Mouse (Mus musculus) left cerebral cortex, postnatal 25 days (tissue): ENCODE results near the gene Efna5. TPM values are rescaled to one million over a fixed set of nuclear protein-coding genes. Genes with fewer than 3 reads are reported as not detected.

Experiments used
- DNase-seq, 2 experiments: peaks; one replicate each; pipeline ENCODE4 v3.0.0; 2022; ENCODE audit warnings: low spot score in 2 of 2, mixed read lengths in 1 of 2
- intact Hi-C: fragments of 180-260 bp; cut with DNase I; formaldehyde crosslinking; loops from one replicate; pipeline ENCODE4 v1.15.1; 2025
- total RNA-seq, 2 experiments: library from RNA; stranded (reverse); gene quantifications; 2 replicates each; pipeline ENCODE4 v1.2.3; 2021

The Efna5 gene
- 10 to 100 TPM; 32.8 to 41.5 TPM for total RNA-seq

DNA sequence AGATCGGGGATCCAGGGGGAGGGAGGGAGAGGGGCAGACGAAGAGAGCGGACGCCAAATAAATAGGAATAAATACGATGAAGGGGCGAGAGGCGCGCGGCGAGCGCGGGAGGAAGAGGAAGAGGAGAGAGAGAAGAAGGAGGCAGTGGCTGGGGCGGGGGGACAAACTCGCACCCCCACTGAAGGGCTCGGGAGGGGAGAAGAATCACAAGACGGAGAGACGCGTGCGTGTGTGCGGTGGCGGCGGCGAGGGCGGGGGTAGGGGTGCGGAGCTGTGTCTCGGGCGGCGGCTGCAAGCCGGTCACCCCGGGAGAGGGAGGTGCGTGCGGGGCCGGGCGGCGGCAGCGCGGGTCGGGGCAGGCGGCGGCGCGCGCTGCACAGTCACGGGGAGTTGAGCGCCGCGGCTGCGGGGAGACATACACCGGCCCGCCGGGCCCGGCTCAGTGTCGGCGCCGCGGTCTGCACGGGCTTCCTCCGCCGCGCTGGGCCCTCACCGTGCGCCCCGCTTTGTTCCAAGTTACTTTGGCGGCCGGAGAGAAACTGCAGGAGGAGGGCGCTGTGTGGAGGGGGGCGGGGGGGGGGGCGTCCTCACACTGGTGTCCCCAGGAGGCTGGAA, at the start of gene Efna5:
Efna5 (minus strand) TSS at position 142 of the 615 bp plus-strand sequence.
- intact Hi-C loops, result loop anchor here (5.0 to 10.0 kb wide), 5 partner anchors 131 to 406 kb away; no protein-coding TSS in a partner anchor

DNA sequence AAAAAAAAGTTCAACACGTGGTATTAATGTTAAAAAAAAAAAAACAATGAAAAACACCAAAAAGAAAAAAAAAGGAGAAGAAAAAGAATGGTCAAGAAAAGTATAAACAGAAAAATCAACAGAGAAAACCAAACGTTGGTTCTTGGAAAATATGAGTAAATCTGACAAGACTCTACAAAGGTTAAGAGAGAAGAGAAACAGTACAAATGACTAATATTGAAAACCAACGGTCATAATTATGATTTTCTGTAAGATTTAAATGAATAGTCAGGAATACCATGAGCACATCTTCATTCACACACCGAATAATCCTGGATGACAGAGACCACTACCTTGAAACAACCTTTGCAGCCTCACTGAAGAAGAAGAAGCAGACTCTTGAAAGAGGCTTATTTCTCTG, 34.2 kb upstream of the Efna5 start:
- no peak for DNase-seq
- intact Hi-C loops, result no loop called here

More for the DNA sequence above, at the start of gene Efna5:
- peak; percentile 48 to 64 for DNase-seq

DNA sequence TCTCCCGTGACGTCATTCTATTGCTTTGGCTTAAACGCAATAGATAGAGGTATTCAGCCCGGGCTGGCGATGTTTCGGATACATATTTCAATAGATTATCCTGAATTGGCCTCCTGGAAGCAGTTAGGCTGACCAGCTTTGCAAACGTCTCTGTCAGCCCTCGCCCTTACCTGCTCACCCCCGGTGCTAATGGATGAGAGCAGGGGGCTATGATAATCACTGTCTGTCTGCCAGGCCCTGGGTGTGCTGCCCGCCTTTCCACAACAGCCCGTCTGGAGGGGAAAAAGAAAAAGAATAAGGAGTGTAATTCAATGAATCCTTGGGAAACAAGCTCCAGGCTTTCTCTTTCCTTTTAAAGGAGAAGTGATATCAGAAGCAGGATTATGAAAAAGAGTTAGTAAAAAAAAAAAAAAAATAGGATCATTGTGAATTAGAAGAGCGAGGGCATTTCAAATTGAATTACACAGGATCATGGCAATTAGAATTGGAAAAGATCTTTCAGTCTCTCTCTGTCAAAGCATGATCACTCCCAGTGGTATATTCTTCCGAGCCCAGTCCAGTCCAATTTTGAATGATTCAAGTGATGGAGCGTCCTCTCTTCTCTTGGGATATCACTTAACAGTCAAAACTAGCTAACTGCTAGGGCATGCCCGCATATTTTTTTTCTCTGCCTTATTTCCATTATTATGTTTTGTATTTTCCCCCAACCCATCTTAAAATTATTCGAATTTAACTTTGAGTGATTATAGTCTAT, 24.8 kb upstream of the Efna5 start:
- intact Hi-C loops, result no loop called here
- DNase-seq, result no peak

DNA sequence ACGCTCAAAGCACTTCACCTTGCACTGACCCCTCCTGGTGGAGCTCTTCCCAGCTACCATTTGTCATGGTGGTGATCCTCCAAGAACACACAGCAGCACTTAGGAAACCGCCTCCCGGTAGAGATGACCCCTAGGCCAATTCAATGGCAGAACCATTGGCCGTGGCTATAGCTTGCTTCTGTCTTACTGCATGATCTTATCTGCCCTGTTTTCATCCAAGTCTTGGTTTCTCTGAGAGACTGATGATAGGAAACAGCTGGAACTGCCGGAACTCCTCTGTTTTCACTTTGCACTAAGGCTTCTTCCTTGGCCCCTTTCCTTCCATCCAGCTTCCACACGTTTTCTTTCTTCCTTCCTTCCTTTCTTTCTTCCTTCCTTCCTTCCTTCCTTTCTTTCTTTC, 17.9 kb upstream of the Efna5 start:
- intact Hi-C loops, result no loop called here
- no peak for DNase-seq

DNA sequence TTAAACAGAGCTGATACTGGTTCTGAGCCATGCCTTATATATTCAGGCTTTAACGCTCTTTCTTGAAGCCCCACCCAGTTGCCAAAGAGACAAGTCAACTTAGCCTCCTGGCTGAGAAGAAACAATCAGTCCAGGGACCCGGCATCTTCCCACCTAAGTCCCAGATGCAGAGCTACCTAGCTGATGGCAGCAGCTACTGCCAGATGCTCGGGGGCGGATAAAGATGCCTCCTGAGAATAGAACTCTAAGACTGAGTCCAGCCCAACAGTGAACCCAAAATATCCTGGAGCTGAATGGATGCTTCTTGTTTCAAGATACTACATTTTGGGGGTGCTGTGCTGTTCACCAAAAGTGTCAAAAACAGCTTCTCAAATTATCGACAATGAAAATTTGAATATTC, 8.9 kb upstream of the Efna5 start:
- DNase-seq, result peak in 1 of 2 experiments; percentile 74
- intact Hi-C loops, result loop anchor here (10.0 kb wide), 2 partner anchors 295 to 415 kb away; no protein-coding TSS in a partner anchor

DNA sequence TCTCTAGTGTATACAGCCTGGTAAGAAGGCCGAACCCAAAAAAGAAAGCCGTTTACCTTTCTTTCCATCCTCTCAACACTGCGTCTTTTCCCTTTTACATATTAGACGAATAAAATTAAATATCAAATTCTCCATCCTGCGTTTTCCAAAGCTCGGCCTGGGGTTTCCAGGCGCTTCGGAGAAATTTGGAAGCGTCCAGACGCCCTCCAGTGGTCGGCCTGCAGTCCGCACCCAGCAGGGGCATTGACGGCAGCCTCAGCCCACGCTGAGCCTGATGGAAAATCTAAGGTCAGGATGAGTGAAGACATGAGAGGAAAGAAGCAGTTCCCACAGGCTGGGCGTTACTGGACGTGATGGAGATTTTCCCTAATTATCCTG, 3.0 kb upstream of the Efna5 start:
- DNase-seq, result peak; percentile 80 to 85
- intact Hi-C loops, result loop anchor here (5.0 to 10.0 kb wide), 5 partner anchors 128 to 409 kb away; no protein-coding TSS in a partner anchor

DNA sequence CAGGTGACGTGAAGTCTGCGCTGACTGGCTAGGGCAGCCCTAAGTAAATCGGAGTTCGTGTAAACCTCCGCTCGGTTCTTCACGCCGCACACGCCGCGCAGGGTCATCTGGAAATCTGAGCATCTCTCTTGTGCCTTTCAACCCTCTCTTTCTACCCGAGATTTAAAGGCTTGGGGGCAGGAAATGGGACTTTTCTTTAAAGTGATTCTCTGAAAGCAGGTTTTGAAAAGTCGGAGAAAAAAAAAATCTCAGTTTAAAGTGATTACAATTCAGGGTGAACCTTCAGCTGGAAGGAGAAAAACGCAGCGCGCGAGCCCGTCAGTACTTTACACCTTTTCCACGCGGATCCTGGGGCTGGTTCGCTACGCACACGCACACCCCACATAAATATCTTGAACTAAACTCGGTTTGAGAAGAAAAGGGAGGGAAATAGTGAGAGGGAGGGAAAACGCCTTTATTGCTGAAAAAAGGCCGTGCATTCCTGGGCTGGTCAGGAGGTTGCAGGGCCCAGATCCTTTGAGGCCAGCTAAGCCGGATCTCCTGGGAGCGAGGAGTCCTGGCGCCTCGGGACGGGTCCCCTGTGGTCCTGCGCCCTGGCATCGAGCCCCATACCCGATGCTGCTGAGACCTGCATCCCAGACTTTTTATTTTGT, 2.5 kb upstream of the Efna5 start:
- intact Hi-C loops, result loop anchor here (5.0 to 10.0 kb wide), 5 partner anchors 129 to 409 kb away; no protein-coding TSS in a partner anchor
- DNase-seq, result peak in 1 of 2 experiments; percentile 29

DNA sequence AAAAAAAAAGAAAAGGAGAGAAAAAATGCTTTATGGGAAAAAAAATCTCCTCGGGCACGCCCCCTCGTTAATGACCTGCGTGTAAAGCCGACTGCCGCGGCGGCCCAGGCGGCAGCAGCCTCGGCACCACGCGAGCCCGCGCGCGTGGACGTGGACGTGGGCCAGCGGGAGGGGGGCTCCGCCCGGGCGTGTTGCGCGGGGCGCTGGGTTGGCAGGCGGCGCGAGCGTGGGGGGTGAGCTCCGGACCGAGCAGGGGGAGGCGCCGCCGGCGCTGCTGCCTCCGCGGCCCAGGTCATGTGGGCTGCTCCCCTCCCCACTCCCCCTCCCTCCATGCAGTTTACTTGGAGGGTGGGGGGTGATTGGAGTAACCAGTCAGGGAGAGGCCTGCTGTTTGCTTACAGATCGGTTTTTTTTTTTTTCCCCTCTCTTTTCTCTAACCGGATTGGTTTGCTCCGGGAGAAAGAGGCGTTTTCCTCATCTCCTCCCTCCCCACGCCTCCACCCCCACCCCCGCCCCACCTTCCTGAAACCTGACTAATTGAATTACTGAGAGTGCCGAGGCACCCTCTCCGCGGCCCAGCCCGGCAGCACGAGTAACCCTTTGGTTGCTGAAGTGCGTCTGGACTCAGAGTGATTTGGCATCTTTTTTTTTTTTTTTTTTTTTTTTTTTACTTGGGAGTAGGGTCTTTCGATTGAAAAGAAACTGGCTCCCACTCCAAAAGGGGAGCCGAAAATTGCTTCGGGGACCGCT, 1.8 kb upstream of the Efna5 start:
- intact Hi-C loops, result loop anchor here (5.0 to 10.0 kb wide), 5 partner anchors 129 to 408 kb away; no protein-coding TSS in a partner anchor
- peak; percentile 79 to 89 for DNase-seq

DNA sequence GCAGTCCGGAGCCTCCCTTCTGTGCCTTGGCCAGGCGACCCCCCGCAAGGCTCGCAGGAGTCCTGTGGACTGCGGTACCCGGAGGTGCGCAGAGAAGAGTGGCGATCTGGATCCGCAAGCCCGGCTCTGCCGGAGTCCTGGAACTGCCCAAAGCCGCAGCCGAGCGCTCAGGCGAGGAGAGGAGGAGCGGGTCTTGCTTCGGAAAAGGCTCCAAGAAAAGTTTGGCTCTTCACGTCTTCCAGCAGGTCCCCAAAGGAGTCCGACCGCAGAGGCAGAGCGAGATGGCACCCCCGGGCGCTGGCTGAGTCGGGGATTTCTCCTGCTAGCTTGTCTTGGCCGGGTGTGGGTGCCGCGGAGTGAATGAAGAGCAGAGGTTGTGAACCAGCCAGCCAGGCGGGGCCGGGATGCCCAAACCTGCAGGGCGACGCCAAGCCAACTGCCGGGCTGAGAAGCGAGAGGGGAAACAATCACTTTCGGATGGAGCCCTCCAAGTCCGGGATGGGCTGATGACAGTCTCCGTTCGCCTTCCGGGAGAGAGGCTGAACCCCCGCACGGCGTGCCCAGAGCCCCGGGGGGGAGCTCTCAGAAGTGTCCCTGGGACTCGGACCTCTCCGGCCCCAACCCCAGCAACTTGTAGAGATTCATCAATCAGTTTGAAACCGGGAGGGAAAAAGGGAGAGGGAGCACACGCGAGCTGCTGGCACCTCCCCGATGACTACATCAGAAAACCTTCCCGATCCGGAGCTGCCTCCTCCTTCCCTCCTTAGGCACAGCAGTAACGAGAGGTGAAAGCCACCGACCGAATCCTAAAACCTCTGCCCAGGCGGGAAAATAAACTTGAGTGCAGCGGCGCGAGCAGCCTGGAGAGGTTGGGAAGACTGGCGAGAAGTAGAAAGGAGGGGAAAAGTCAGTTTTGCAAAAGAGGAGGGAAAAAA, 941 bp upstream of the Efna5 start:
- DNase-seq, result peak; percentile 40 to 57
- intact Hi-C loops, result loop anchor here (5.0 to 10.0 kb wide), 5 partner anchors 130 to 407 kb away; no protein-coding TSS in a partner anchor

DNA sequence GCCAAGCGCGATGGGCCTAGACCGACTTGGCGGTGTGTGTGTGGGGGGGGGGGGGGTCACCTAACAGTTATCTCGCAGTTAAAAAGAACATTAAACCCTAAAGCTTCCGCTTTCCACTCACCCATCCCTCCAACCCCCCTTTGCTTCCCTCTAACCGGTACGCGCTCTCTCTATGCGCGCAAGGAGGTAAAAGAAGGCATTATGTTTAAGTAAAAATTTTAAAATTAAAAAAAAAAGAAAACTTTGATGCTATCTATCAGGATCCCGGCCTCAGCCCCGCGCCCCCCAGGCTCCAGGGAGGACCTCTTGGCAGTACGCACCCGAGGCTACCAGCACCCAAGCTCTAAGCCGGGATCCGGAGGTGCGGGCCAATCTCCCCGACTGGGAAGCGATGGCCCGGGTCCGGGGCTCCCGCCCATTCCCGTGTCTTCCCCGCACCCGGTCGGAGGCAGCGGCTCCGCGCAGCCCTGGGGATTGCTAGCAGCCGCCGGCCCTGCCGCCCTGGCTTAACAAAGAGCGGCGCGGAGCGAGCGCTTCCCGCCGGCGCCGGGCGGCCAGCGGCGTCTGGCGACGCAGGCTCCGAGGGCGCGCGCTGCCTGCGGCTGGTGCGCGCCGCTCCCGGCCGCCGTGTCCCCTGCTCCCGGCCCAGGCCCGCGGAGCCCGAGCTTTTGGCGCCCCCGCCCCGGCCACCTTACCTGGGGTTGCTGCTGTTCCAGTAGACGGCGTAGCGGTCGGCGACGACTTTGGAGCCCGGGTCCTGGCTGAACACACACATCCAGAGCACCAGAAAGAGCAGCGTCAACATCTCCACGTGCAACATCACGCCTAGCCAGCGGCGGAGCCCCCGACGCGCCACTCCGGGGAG, 574 bp downstream of the Efna5 start:
- DNase-seq, result peak; percentile 57 to 64
- intact Hi-C loops, result loop anchor here (5.0 to 10.0 kb wide), 5 partner anchors 132 to 406 kb away; no protein-coding TSS in a partner anchor

DNA sequence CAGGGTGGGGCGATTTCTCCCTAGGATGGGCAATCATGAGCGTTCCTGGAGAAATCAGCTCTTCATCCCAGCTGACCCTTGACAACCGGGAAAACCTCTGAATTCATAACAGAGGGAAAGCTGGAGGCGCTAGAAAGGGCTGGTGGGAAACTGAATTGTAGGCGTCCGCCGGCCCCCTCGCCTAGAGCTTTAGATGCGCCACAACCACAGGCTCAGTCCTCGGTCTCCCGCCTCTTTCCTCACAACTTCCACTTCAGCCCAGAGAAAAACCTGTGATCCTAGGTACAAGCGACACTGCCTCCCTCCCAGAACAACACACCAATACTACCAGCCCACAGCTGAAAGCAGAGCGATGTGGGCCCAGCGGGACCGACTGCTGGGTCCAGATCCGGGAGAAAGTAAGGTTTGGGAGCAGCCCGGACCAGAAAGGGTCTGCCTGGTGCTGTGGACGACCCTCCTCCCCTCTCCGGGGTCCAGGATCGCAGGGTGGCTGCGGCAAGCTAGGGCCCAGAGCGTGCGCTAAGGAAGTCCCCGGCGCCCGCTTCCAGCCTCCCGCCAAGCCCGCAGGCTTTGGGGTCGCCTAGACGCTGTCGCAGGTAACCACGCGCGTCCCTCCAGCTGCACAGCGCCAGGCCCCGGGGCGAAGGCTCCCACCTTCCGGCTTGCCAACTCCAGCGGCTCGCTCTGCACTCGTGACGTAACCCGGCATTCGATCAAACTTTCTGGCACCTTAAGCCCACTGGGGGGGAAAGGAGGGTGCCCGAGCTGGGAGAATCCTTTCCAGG, 1.4 kb downstream of the Efna5 start:
- peak; percentile 23 to 33 for DNase-seq
- intact Hi-C loops, result loop anchor here (5.0 to 10.0 kb wide), 5 partner anchors 133 to 405 kb away; no protein-coding TSS in a partner anchor

DNA sequence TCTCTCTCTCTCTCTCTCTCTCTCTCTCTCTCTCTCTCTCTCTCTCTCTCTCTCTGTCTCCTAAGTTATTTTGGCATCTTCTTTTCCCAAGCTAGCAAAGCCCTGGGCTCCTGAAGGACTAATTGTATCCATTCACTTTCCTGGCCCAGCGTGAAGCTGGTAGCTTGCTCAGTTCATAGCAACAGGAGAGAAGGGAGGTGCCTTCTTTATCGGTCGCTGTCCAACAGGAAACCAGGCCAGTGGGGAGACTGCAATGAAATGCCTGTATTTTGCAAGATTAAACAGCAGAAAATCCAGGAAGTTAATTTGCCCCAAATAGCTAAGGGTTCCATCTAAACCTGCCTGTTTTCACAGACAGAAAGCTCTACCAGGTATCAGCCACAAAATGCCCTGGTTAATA, 5.4 kb downstream of the Efna5 start:
- DNase-seq, result no peak
- intact Hi-C loops, result no loop called here

DNA sequence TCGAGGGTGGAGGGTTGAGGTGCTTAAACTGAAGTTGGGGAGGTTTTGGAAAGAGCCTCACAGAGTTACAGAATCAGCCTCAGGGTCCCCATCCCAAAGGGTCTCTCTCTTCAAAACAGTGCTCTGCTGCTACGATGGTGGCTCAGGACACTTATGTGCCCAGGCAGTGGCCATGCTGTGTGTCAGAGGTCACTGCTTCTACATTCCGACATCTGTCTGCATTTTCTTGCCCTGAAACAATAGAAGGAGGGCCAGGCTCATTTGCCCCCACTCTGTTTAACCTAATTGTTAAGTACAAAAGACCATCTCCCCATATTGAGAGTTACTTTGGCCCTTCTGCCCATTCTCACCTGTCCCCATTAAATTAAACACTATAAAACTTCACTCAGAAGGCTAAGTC, 9.2 kb downstream of the Efna5 start:
- intact Hi-C loops, result no loop called here
- DNase-seq, result no peak

DNA sequence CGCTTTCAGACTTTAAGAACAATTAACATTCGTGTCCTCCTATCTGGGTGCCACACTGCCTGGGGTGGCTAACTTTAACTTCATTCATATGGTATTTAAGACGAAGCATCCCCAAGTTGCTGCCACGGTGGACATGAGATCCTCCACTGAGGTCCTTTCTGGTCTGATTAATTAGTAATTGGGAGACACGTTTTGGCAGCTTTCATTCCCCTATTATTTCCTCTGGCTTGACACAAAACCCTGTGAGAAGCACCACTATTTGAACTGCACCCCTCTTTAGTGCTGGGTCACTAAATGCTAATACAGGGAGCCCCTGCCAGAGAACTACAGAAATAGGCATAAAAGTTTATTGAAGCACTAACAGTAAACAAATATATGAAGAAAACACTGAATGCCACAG, 9.9 kb downstream of the Efna5 start:
- intact Hi-C loops, result no loop called here
- no peak for DNase-seq

DNA sequence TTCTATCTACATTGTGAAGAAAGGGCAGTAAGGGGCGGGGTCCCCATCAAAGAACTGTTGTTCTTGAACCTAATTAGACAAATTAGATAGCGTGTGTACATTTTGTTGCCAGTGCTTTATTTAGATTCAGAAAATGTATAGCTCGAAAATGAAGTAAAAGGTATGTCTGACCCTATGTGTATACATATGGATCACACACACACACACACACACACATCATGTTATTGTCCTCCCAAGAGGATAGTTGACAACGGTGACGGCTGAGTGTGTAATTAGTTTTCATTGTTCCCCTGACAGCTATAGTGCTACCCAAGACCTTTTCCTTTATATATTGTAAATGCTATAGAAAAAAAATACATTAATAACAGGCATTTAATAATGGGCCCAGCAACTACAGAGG, 10.7 kb downstream of the Efna5 start:
- intact Hi-C loops, result no loop called here

DNA sequence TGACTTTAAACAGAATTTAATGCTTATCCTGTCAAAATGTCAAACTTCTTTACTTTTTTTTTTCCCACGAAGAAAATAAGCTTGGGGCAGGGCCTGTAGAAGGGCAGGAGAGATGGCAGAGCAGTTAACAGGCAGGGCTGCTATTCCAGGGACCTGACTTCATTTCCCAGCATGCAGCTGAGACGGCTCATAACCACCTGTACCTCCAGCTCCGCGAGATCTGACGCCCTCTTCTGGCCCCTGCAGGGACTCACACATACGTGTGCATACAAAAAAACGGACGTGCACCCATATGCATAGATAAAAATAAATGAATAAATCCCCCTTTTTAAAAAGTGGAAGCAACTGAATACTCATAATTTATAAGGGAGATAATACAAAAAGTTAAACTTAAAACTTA, 16.2 kb downstream of the Efna5 start:
- DNase-seq, result no peak
- intact Hi-C loops, result no loop called here

More for the DNA sequence above, 10.7 kb downstream of the Efna5 start:
- DNase-seq, result no peak

DNA sequence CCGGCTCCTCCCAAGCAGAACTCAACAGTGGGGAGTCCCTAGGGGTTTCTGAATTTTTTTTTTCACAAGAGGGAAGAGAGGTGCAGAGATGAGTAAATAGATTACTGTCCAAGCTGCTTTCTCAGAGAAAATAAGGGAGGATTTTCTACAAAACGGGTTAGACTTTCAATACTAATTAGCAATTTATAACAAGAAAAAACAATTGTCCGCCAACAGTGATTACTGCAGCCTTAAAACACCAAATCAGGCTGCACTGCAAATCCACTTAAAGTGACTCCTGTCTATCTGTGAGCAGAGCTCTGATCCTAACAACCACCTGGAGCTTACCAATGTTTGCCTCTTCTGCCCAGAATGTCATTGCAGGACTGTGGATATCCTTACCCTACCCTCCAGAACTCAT, 18.1 kb downstream of the Efna5 start:
- DNase-seq, result no peak
- intact Hi-C loops, result no loop called here
